Mouse (Mus musculus) CH12.LX (cell line): ENCODE measurements around the gene Gm37240. TPM values are rescaled to one million over a fixed set of nuclear protein-coding genes. Genes with fewer than 3 reads are reported as not detected.

Experiments
- DNase-seq: peaks from one replicate; pipeline ENCODE4 v3.0.0-alpha.2; 2013; ENCODE audit errors: extremely low read depth
- H3K27ac ChIP-seq: 2 replicates; pipeline ENCODE4 v1.5.1; 2012; ENCODE audit warnings: low read depth, mild to moderate bottlenecking, control low read depth, moderate library complexity; ENCODE audit not compliant: insufficient read depth
- H3K27me3 ChIP-seq: replicated peaks from 2 replicates; pipeline ENCODE3; 2012; ENCODE audit warnings: inconsistent platforms
- H3K36me3 ChIP-seq, 2 experiments: replicated peaks in 1 of 2; 2 replicates each; pipeline versions ENCODE3 to v1.6.1; 2012; ENCODE audit warnings: inconsistent platforms in 1 of 2, low read length in 1 of 2, mild to moderate bottlenecking in 1 of 2, mixed read lengths in 1 of 2, moderate library complexity in 1 of 2; ENCODE audit not compliant: control insufficient read depth in 1 of 2, insufficient read depth in 1 of 2
- H3K4me1 ChIP-seq, 2 experiments: 2 replicates each; pipeline ENCODE4 v1.6.1; 2012; ENCODE audit warnings: inconsistent platforms in 1 of 2, moderate library complexity in 1 of 2; ENCODE audit not compliant: insufficient read depth in 2 of 2, control insufficient read depth in 1 of 2
- H3K4me2 ChIP-seq: 2 replicates; pipeline ENCODE4 v1.6.1; 2012; ENCODE audit warnings: low read depth, mild to moderate bottlenecking, control low read depth; ENCODE audit not compliant: poor library complexity, insufficient read depth, severe bottlenecking
- H3K4me3 ChIP-seq, 3 experiments: fragments of 150-350 bp in 1 of 3; sonication (generic) in 1 of 3; replicated peaks in 1 of 3; 2 replicates each; pipeline versions ENCODE3 to v1.5.1; 2011 to 2012; ENCODE audit warnings: low read depth in 2 of 3, low read length in 2 of 3, mild to moderate bottlenecking in 2 of 3, moderate library complexity in 2 of 3, control low read depth in 1 of 3, improper control_type of control experiment in 1 of 3, inconsistent platforms in 1 of 3, mixed read lengths in 1 of 3; ENCODE audit not compliant: poor library complexity in 1 of 3
- H3K79me2 ChIP-seq: replicated peaks from 2 replicates; pipeline ENCODE4 v1.6.1; 2012; ENCODE audit warnings: mild to moderate bottlenecking, moderate library complexity; ENCODE audit not compliant: control insufficient read depth, poor library complexity, insufficient read depth, severe bottlenecking; ENCODE audit errors: extremely low read depth
- H3K9ac ChIP-seq: 2 replicates; pipeline ENCODE4 v1.6.1; 2012; ENCODE audit warnings: low read depth, mild to moderate bottlenecking, control low read depth, moderate library complexity; ENCODE audit not compliant: insufficient read depth
- H3K9me3 ChIP-seq: replicated peaks from 2 replicates; pipeline ENCODE3; 2012; ENCODE audit warnings: low read length, inconsistent platforms, mixed read lengths
- BHLHE40 ChIP-seq: IDR thresholded peaks from 2 replicates; pipeline ENCODE4 v1.6.1; 2011; ENCODE audit warnings: mild to moderate bottlenecking, low read depth, low read length, improper control_type of control experiment
- CHD1 ChIP-seq: IDR thresholded peaks from 2 replicates; pipeline ENCODE4 v1.6.1; 2012; ENCODE audit warnings: low read depth, low read length, improper control_type of control experiment, inconsistent platforms
- CHD2 ChIP-seq: IDR thresholded peaks from 2 replicates; pipeline ENCODE4 v1.6.1; 2011; ENCODE audit warnings: low read length, improper control_type of control experiment
- CTCF ChIP-seq, 2 experiments: IDR thresholded peaks in 1 of 2; conservative IDR thresholded peaks in 1 of 2; 2 replicates each; pipeline ENCODE4 v1.5.1; 2011 to 2012; ENCODE audit warnings: low read depth in 2 of 2, low read length in 2 of 2, improper control_type of control experiment in 1 of 2, inconsistent platforms in 1 of 2, mild to moderate bottlenecking in 1 of 2, moderate library complexity in 1 of 2
- E2F4 ChIP-seq: IDR thresholded peaks from 2 replicates; pipeline ENCODE4 v1.6.1; 2011; ENCODE audit warnings: low read depth, low read length, improper control_type of control experiment; ENCODE audit not compliant: insufficient replicate concordance
- ELF1 ChIP-seq: IDR thresholded peaks from 2 replicates; pipeline ENCODE4 v1.6.1; 2014; ENCODE audit warnings: low read depth, mild to moderate bottlenecking, inconsistent platforms, low read length, improper control_type of control experiment
- EP300 ChIP-seq: IDR thresholded peaks from 2 replicates; pipeline ENCODE4 v1.6.1; 2011; ENCODE audit warnings: low read length, improper control_type of control experiment
- ETS1 ChIP-seq: conservative IDR thresholded peaks from 2 replicates; pipeline ENCODE4 v1.6.1; 2012; ENCODE audit warnings: low read depth, mild to moderate bottlenecking, inconsistent platforms, low read length, improper control_type of control experiment, moderate library complexity
- GABPA ChIP-seq: IDR thresholded peaks from 2 replicates; pipeline ENCODE4 v1.6.1; 2012; ENCODE audit warnings: low read depth, low read length, improper control_type of control experiment, inconsistent platforms; ENCODE audit not compliant: insufficient replicate concordance
- HCFC1 ChIP-seq: IDR thresholded peaks from 2 replicates; pipeline ENCODE4 v1.6.1; 2012; ENCODE audit warnings: low read depth, mild to moderate bottlenecking, inconsistent platforms, low read length, improper control_type of control experiment
- IRF4 ChIP-seq: IDR thresholded peaks from 2 replicates; pipeline ENCODE4 v1.6.1; 2014; ENCODE audit warnings: low read depth, mild to moderate bottlenecking, inconsistent platforms, low read length, improper control_type of control experiment
- JUND ChIP-seq: conservative IDR thresholded peaks from 2 replicates; pipeline ENCODE4 v1.6.1; 2011; ENCODE audit warnings: low read depth, low read length, improper control_type of control experiment
- KAT2A ChIP-seq: IDR thresholded peaks from 2 replicates; pipeline ENCODE4 v1.6.1; 2012; ENCODE audit warnings: low read length, improper control_type of control experiment, inconsistent platforms; ENCODE audit not compliant: insufficient replicate concordance
- MAFK ChIP-seq: IDR thresholded peaks from 2 replicates; pipeline ENCODE4 v1.6.1; 2011; ENCODE audit warnings: low read length, improper control_type of control experiment; ENCODE audit not compliant: insufficient replicate concordance
- MAX ChIP-seq: IDR thresholded peaks from 2 replicates; pipeline ENCODE4 v1.6.1; 2011; ENCODE audit warnings: low read length, improper control_type of control experiment
- MAZ ChIP-seq: IDR thresholded peaks from 2 replicates; pipeline ENCODE4 v1.6.1; 2012; ENCODE audit warnings: low read depth, mild to moderate bottlenecking, inconsistent platforms, low read length, improper control_type of control experiment, moderate library complexity
- MEF2A ChIP-seq: IDR thresholded peaks from 2 replicates; pipeline ENCODE4 v1.6.1; 2014; ENCODE audit warnings: low read depth, mild to moderate bottlenecking, inconsistent platforms, low read length, improper control_type of control experiment, borderline replicate concordance
- MXI1 ChIP-seq: IDR thresholded peaks from 2 replicates; pipeline ENCODE4 v1.6.1; 2011; ENCODE audit warnings: mild to moderate bottlenecking, low read depth, low read length, improper control_type of control experiment
- MYC ChIP-seq: IDR thresholded peaks from 2 replicates; pipeline ENCODE4 v1.6.1; 2011; ENCODE audit warnings: low read depth, mild to moderate bottlenecking, improper control_type of control experiment, low read length
- NELFE ChIP-seq: IDR thresholded peaks from 2 replicates; pipeline ENCODE4 v1.6.1; 2011; ENCODE audit warnings: low read depth, low read length, improper control_type of control experiment
- NRF1 ChIP-seq: IDR thresholded peaks from 2 replicates; pipeline ENCODE4 v1.6.1; 2014; ENCODE audit warnings: low read depth, mild to moderate bottlenecking, inconsistent platforms, low read length, improper control_type of control experiment, moderate library complexity
- PAX5 ChIP-seq: IDR thresholded peaks from 2 replicates; pipeline ENCODE4 v1.6.1; 2012; ENCODE audit warnings: low read length, inconsistent platforms, mixed read lengths
- POLR2A ChIP-seq: IDR thresholded peaks from 2 replicates; pipeline ENCODE4 v1.6.1; 2011; ENCODE audit warnings: low read depth, mild to moderate bottlenecking, improper control_type of control experiment, low read length
- POLR2AphosphoS2 ChIP-seq: IDR thresholded peaks from 2 replicates; pipeline ENCODE4 v1.6.1; 2011; ENCODE audit warnings: low read depth, low read length, improper control_type of control experiment
- RCOR1 ChIP-seq: conservative IDR thresholded peaks from 2 replicates; pipeline ENCODE4 v1.6.1; 2012; ENCODE audit warnings: low read depth, mild to moderate bottlenecking, inconsistent platforms, low read length, improper control_type of control experiment
- SIN3A ChIP-seq: IDR thresholded peaks from 2 replicates; pipeline ENCODE4 v1.6.1; 2012; ENCODE audit warnings: low read length, improper control_type of control experiment, inconsistent platforms
- TBP ChIP-seq: conservative IDR thresholded peaks from 2 replicates; pipeline ENCODE4 v1.6.1; 2011; ENCODE audit warnings: low read depth, low read length, improper control_type of control experiment
- TCF12 ChIP-seq: IDR thresholded peaks from 2 replicates; pipeline ENCODE4 v1.6.1; 2014; ENCODE audit warnings: low read depth, mild to moderate bottlenecking, inconsistent platforms, low read length, improper control_type of control experiment
- UBTF ChIP-seq: IDR thresholded peaks from 2 replicates; pipeline ENCODE4 v1.6.1; 2012; ENCODE audit warnings: low read depth, mild to moderate bottlenecking, inconsistent platforms, low read length, improper control_type of control experiment, moderate library complexity
- USF1 ChIP-seq: IDR thresholded peaks from 2 replicates; pipeline ENCODE4 v1.6.1; 2014; ENCODE audit warnings: low read depth, mild to moderate bottlenecking, inconsistent platforms, low read length, improper control_type of control experiment
- USF2 ChIP-seq: conservative IDR thresholded peaks from 2 replicates; pipeline ENCODE4 v1.6.1; 2011; ENCODE audit warnings: low read depth, low read length, improper control_type of control experiment
- ZC3H11A ChIP-seq: IDR thresholded peaks from 2 replicates; pipeline ENCODE4 v1.6.1; 2012; ENCODE audit warnings: low read depth, mild to moderate bottlenecking, inconsistent platforms, low read length, improper control_type of control experiment
- ZKSCAN1 ChIP-seq: IDR thresholded peaks from 2 replicates; pipeline ENCODE4 v1.6.1; 2012; ENCODE audit warnings: low read depth, inconsistent platforms, low read length, improper control_type of control experiment, borderline replicate concordance
- ZMIZ1 ChIP-seq: IDR thresholded peaks from 2 replicates; pipeline ENCODE4 v1.6.1; 2012; ENCODE audit warnings: low read depth, mild to moderate bottlenecking, inconsistent platforms, low read length, improper control_type of control experiment
- ZNF384 ChIP-seq: IDR thresholded peaks from 2 replicates; pipeline ENCODE4 v1.6.1; 2012; ENCODE audit warnings: low read depth, low read length, improper control_type of control experiment, inconsistent platforms
- dilution Hi-C: fragments of 300-500 bp; cut with MboI; formaldehyde crosslinking; loops from 2 replicates; pipeline ENCODE4 v1.14.3; 2020; ENCODE audit warnings: low sequenced_read_pairs; ENCODE audit not compliant: extremely low pct_unique_long_range_greater_than_20kb, extremely low pct_ligation_motif_present
- in situ Hi-C: fragments of 300-500 bp; cut with MboI; formaldehyde crosslinking; loops from 3 replicates; pipeline ENCODE4 v1.14.3; 2019; ENCODE audit warnings: low sequenced_read_pairs, low pct_ligation_motif_present, low pct_unique_long_range_greater_than_20kb, mixed read lengths
- polyA plus RNA-seq: library from polyadenylated mRNA; unstranded; fragments of >175 nt; gene quantifications from 2 replicates; pipeline ENCODE4 v1.2.1, GENCODE M21; 2012; ENCODE audit warnings: low read depth; ENCODE audit not compliant: insufficient read length
- total RNA-seq, 2 experiments: library from RNA; depleted of rRNA; stranded (reverse); fragments of 300-350 nt in 1 of 2; fragments of >200 nt in 1 of 2; gene quantifications; 2 replicates each; pipeline ENCODE4 v1.2.3; 2012 to 2014

Gene Gm37240
- total and polyA plus RNA-seq, 3 experiments, result 0.08 to 0.19 (median 0.14) TPM

DNA sequence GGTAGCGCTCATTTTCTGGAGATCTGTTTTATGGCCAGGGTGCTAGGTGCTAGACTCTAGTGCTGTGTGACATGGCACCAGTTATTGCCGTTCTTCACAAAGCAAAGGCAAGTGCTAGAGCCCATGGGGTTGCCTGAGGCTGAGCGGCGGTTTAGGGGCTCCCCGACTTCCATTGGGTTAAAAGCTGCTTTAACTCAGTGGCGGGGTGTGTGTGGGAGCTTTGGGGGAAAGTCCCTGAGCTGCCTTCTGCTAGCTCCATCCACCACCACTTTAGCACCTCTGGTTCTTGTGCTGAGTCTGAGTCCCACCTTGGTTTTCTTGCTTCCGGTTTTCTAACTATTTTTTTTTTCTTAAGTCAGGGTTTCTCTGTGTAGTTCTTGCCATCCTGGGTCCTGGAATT, 1207.3 kb downstream of the Gm37240 start (continued):
- no peak for TF ChIP-seq ZKSCAN1
- no peak for TF ChIP-seq RCOR1
- peak; percentile 44 for TF ChIP-seq POLR2A
- TF ChIP-seq EP300, result 0 out of 2 replicates have a peak, but pooled peaks have one; percentile 52
- peak; percentile 93 for TF ChIP-seq ZNF384
- 0 out of 2 replicates have a peak, but pooled peaks have one; percentile 4 for TF ChIP-seq BHLHE40
- TF ChIP-seq USF2, result no peak
- no peak for TF ChIP-seq TCF12
- TF ChIP-seq HCFC1, result no peak
- no peak for TF ChIP-seq POLR2AphosphoS2
- peak; percentile 57; the same call in 1 of the 2 replicates for TF ChIP-seq MEF2A
- TF ChIP-seq MAFK, result 0 out of 2 replicates have a peak, but pooled peaks have one; percentile 42
- no peak; the same call in 1 of the 2 replicates for TF ChIP-seq MAX
- no peak for TF ChIP-seq TBP
- no peak for TF ChIP-seq USF1
- TF ChIP-seq, all 38 proteins: peak for 13

DNA sequence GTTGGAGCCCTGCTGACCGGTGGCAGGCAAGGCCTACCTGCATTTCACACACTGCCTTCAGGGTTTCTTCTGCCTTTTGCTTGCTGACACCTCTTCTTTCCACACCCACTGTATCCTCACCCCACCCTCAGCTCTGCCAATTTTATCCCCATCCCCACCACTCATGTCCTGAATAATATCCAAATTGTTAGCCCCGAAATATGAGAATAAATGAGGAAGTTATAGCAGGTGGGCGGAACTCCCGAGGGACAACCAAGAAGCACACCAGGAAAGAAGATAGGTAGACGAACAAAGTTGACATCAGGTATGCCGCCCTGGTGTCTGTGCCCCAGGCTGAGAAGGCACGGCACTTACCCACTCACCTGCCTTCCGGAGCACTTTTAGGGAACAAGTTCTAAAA, 1207.8 kb downstream of the Gm37240 start:
- dilution Hi-C loops (no loop called here), in situ Hi-C loops (no loop called here)
- Histone ChIP-seq H3K9ac (peak overlapping the region; percentile 46), H3K27me3 (no peaks in the 10 kb centered on the region), H3K27ac (peak overlapping the region; percentile 97), H3K9me3 (no peaks in the 10 kb centered on the region), H3K4me2 (peak overlapping the region; percentile 43), H3K79me2 (peaks cover 31% of the 10 kb centered on the region), H3K4me1 (peaks cover 56 to 97% of the 10 kb centered on the region in 2 experiments), H3K36me3 (peaks cover 9 to 36% of the 10 kb centered on the region in 2 experiments), H3K4me3 (peak overlapping the region; percentile 5 to 11 (median 8))
- DNase-seq, result peak; percentile 62
- TF ChIP-seq MAX, result no peak
- 0 out of 2 replicates have a peak, but pooled peaks have one; percentile 21 for TF ChIP-seq ELF1
- TF ChIP-seq USF1, result no peak
- TF ChIP-seq MAZ, result no peak
- TF ChIP-seq JUND, result peak; percentile 20; the same call in 1 of the 2 replicates
- TF ChIP-seq NRF1, result no peak
- TF ChIP-seq MAFK, result no peak
- TF ChIP-seq CHD2, result peak; percentile 55; the same call in 1 of the 2 replicates
- TF ChIP-seq MYC, result no peak
- TF ChIP-seq PAX5, result no peak
- TF ChIP-seq MEF2A, result no peak
- no peak for TF ChIP-seq UBTF
- TF ChIP-seq KAT2A, result 0 out of 2 replicates have a peak, but pooled peaks have one; percentile 52
- TF ChIP-seq ETS1, result no peak
- no peak for TF ChIP-seq IRF4
- TF ChIP-seq RCOR1, result no peak
- TF ChIP-seq BHLHE40, result peak; percentile 27; the same call in 1 of the 2 replicates
- TF ChIP-seq CHD1, result no peak
- TF ChIP-seq CTCF (conservative IDR thresholded peaks at IDR 0.05 in 1 of 2, IDR thresholded peaks at IDR 0.05 in 1 of 2; ENCODE audit: low read depth in 2 of 2, low read length in 2 of 2), result no peak
- no peak for TF ChIP-seq MXI1
- TF ChIP-seq ZMIZ1, result no peak
- TF ChIP-seq E2F4, result no peak
- no peak for TF ChIP-seq HCFC1
- TF ChIP-seq TCF12, result no peak; the same call in 1 of the 2 replicates
- TF ChIP-seq SIN3A, result no peak
- peak; percentile 38; the same call in 1 of the 2 replicates for TF ChIP-seq POLR2A
- TF ChIP-seq ZNF384, result no peak
- no peak for TF ChIP-seq USF2
- TF ChIP-seq NELFE, result 0 out of 2 replicates have a peak, but pooled peaks have one; percentile 3
- no peak for TF ChIP-seq ZC3H11A
- no peak for TF ChIP-seq GABPA
